Mouse (Mus musculus): ENCODE measurements around the gene Aldoc. TPM values are rescaled to one million over a fixed set of nuclear protein-coding genes. Genes with fewer than 3 reads are reported as not detected.
A peak's percentile ranks its signal among the peaks of the same experiment; 100 is the strongest.

Aldoc gene
- polyA plus RNA-seq, 1 experiment, result 2,621 TPM

- Histone ChIP-seq H3K27me3 (ENCODE audit: control insufficient read depth, insufficient read depth, low read length) (no peaks in the 10 kb centered on the region), H3K4me3 (replicated peaks; ENCODE audit: insufficient read depth, low read depth, low read length) (no peak overlapping the region), H3K4me1 (ENCODE audit: control insufficient read depth, insufficient read depth, low read length) (peaks cover 7% of the 10 kb centered on the region; the same call in 1 of the 2 replicates), H3K27ac (ENCODE audit: insufficient read depth, low read length) (no peak overlapping the region)
- no peak for DNase-seq
- TF ChIP-seq POLR2A (IDR thresholded peaks at IDR 0.05; ENCODE audit: borderline replicate concordance, insufficient read depth, low read length), result no peak
- no peak for TF ChIP-seq CTCF (IDR thresholded peaks at IDR 0.05; ENCODE audit: borderline replicate concordance, insufficient read depth, low read depth, low read length)
- WGBS, result 83% methylated on average over 6 of the region's 6 CpGs
Observed at GRCm38 (mm10) chr11:78346326-78347069, 23.7 kb downstream of the Aldoc start.

GRCm38 (mm10) chr11:78347070-78347754, 24.4 kb downstream of the Aldoc start:
- H3K4me1 ChIP-seq (ENCODE audit: control insufficient read depth, insufficient read depth, low read length), result peaks cover 7% of the 10 kb centered on the region; the same call in 1 of the 2 replicates
- peak; percentile 67 to 81 for DNase-seq
- H3K27ac ChIP-seq (ENCODE audit: insufficient read depth, low read length), result no peak overlapping the region
- TF ChIP-seq POLR2A (IDR thresholded peaks at IDR 0.05; ENCODE audit: borderline replicate concordance, insufficient read depth, low read length) (no peak), CTCF (IDR thresholded peaks at IDR 0.05; ENCODE audit: borderline replicate concordance, insufficient read depth, low read depth, low read length) (peak; percentile 86)
- no peaks in the 10 kb centered on the region for H3K27me3 ChIP-seq (ENCODE audit: control insufficient read depth, insufficient read depth, low read length)
- WGBS, result 91% methylated on average over 10 of the region's 10 CpGs
- no peak overlapping the region for H3K4me3 ChIP-seq (replicated peaks; ENCODE audit: insufficient read depth, low read depth, low read length)

- H3K27me3 ChIP-seq (ENCODE audit: control insufficient read depth, insufficient read depth, low read length), result no peaks in the 10 kb centered on the region
- WGBS, result 72% methylated on average over 9 of the region's 9 CpGs
- no peak overlapping the region for H3K27ac ChIP-seq (ENCODE audit: insufficient read depth, low read length)
- no peak overlapping the region for H3K4me3 ChIP-seq (replicated peaks; ENCODE audit: insufficient read depth, low read depth, low read length)
- no peak for DNase-seq
- TF ChIP-seq CTCF (IDR thresholded peaks at IDR 0.05; ENCODE audit: borderline replicate concordance, insufficient read depth, low read depth, low read length) (no peak), POLR2A (IDR thresholded peaks at IDR 0.05; ENCODE audit: borderline replicate concordance, insufficient read depth, low read length) (no peak)
- peaks cover 7% of the 10 kb centered on the region; the same call in 1 of the 2 replicates for H3K4me1 ChIP-seq (ENCODE audit: control insufficient read depth, insufficient read depth, low read length)
Observed at GRCm38 (mm10) chr11:78347908-78348307, 25.1 kb downstream of the Aldoc start.

GRCm38 (mm10) chr11:78348474-78348873, 25.7 kb downstream of the Aldoc start:
- 54% methylated on average over 7 of the region's 7 CpGs for WGBS
- H3K4me3 ChIP-seq (replicated peaks; ENCODE audit: insufficient read depth, low read depth, low read length), result no peak overlapping the region
- no peaks in the 10 kb centered on the region for H3K27me3 ChIP-seq (ENCODE audit: control insufficient read depth, insufficient read depth, low read length)
- peaks cover 7% of the 10 kb centered on the region; the same call in 1 of the 2 replicates for H3K4me1 ChIP-seq (ENCODE audit: control insufficient read depth, insufficient read depth, low read length)
- H3K27ac ChIP-seq (ENCODE audit: insufficient read depth, low read length), result no peak overlapping the region
- TF ChIP-seq CTCF (IDR thresholded peaks at IDR 0.05; ENCODE audit: borderline replicate concordance, insufficient read depth, low read depth, low read length), result no peak
- no peak for TF ChIP-seq POLR2A (IDR thresholded peaks at IDR 0.05; ENCODE audit: borderline replicate concordance, insufficient read depth, low read length)
- DNase-seq, result no peak

GRCm38 (mm10) chr11:78349441-78350358, 26.9 kb downstream of the Aldoc start:
- H3K27me3 ChIP-seq (ENCODE audit: control insufficient read depth, insufficient read depth, low read length), result no peaks in the 10 kb centered on the region
- TF ChIP-seq CTCF (IDR thresholded peaks at IDR 0.05; ENCODE audit: borderline replicate concordance, insufficient read depth, low read depth, low read length) (no peak), POLR2A (IDR thresholded peaks at IDR 0.05; ENCODE audit: borderline replicate concordance, insufficient read depth, low read length) (no peak)
- no peak for DNase-seq
- 84% methylated on average over 4 of the region's 4 CpGs for WGBS
- H3K4me3 ChIP-seq (replicated peaks; ENCODE audit: insufficient read depth, low read depth, low read length), result no peak overlapping the region
- no peak overlapping the region for H3K27ac ChIP-seq (ENCODE audit: insufficient read depth, low read length)
- H3K4me1 ChIP-seq (ENCODE audit: control insufficient read depth, insufficient read depth, low read length), result peaks cover 2% of the 10 kb centered on the region; the same call in 1 of the 2 replicates

- WGBS, result 97% methylated on average over 1 of the region's 1 CpGs
- H3K4me1 ChIP-seq (ENCODE audit: control insufficient read depth, insufficient read depth, low read length), result peaks cover 7% of the 10 kb centered on the region; the same call in 1 of the 2 replicates
- H3K4me3 ChIP-seq (replicated peaks; ENCODE audit: insufficient read depth, low read depth, low read length), result no peak overlapping the region
- no peak overlapping the region for H3K27ac ChIP-seq (ENCODE audit: insufficient read depth, low read length)
- TF ChIP-seq POLR2A (IDR thresholded peaks at IDR 0.05; ENCODE audit: borderline replicate concordance, insufficient read depth, low read length), result no peak
- no peak for TF ChIP-seq CTCF (IDR thresholded peaks at IDR 0.05; ENCODE audit: borderline replicate concordance, insufficient read depth, low read depth, low read length)
- no peak for DNase-seq
- H3K27me3 ChIP-seq (ENCODE audit: control insufficient read depth, insufficient read depth, low read length), result no peaks in the 10 kb centered on the region
Observed at GRCm38 (mm10) chr11:78353081-78353480, 30.3 kb downstream of the Aldoc start.

- no peak overlapping the region for H3K4me3 ChIP-seq (replicated peaks; ENCODE audit: insufficient read depth, low read depth, low read length)
- no peaks in the 10 kb centered on the region for H3K27me3 ChIP-seq (ENCODE audit: control insufficient read depth, insufficient read depth, low read length)
- TF ChIP-seq POLR2A (IDR thresholded peaks at IDR 0.05; ENCODE audit: borderline replicate concordance, insufficient read depth, low read length) (no peak), CTCF (IDR thresholded peaks at IDR 0.05; ENCODE audit: borderline replicate concordance, insufficient read depth, low read depth, low read length) (no peak)
- DNase-seq, result no peak
- peaks cover 7% of the 10 kb centered on the region; the same call in 1 of the 2 replicates for H3K4me1 ChIP-seq (ENCODE audit: control insufficient read depth, insufficient read depth, low read length)
- 80% methylated on average over 6 of the region's 6 CpGs for WGBS
- H3K27ac ChIP-seq (ENCODE audit: insufficient read depth, low read length), result no peak overlapping the region
Observed at GRCm38 (mm10) chr11:78354905-78355304, 32.1 kb downstream of the Aldoc start.
